Mouse (Mus musculus): ENCODE results near the gene Sh3bp5.

GRCm38 (mm10) chr14:31407911-31408604 lies 27.8 kb downstream of the Sh3bp5 start:
- TF ChIP-seq CTCF (IDR thresholded peaks at IDR 0.05; ENCODE audit: extremely low read depth, insufficient read length, insufficient replicate concordance, low read depth, low read length), result no peak
- TF ChIP-seq POLR2A (IDR thresholded peaks at IDR 0.05; ENCODE audit: low read depth, low read length), result no peak

Data from small intestine, adult 2 months (tissue).